In the genomic region with DNA sequence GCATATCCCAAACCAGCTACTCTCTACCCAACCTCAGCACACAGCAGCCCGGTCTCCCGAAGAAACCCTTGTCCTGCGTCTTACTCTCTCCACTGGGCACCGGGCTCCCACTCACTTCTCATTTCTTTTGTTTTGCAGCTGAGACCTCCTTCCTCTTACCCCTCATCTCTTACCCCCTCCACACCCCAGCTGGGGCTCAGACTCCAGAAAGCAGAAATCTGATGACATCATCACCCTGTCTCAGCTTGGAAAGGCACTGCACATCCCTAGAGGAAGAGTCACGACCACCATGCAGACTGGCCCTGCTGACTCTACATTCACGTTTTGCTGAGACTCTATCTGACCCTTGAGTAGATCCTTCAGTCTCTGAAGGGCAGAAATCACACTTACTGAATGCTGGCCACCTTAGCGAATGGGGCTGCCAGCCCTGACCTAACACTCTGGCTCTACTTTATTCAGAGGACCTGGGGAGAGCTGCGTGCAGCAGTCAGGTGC, we compare ENCODE assay signal across 8 mouse cellular contexts. TPM values are rescaled to one million over a fixed set of nuclear protein-coding genes. Genes with fewer than 3 reads are reported as not detected.
DNase-seq lines count a peak whose midpoint lies in the region; ATAC-seq and TF ChIP-seq lines count a peak whose summit lies in the region.

No protein-coding gene starts in this region.

- peaks cover 18% of the 10 kb centered on the region for H3K79me2 ChIP-seq in macrophage (ENCODE audit: inconsistent target)

- WGBS in kidney, adult 2 months = 41% methylated on average over 8 of the region's 8 CpGs
- 37% methylated on average over 8 of the region's 8 CpGs for WGBS in heart, postnatal 0 days
- WGBS in macrophage (ENCODE audit: missing documents) = 0% methylated on average over 7 of the region's 8 CpGs

- ATAC-seq in heart, postnatal 0 days (ENCODE audit: insufficient read depth, low read depth) = no peak

- peaks cover 27% of the 10 kb centered on the region for H3K4me1 ChIP-seq in kidney, adult 2 months (ENCODE audit: control insufficient read depth, insufficient read depth, low read length)
- H3K4me1 ChIP-seq in heart, postnatal 0 days (ENCODE audit: control insufficient read depth, insufficient read depth) = peaks cover 23% of the 10 kb centered on the region; the same call in 1 of the 2 replicates

- no peak for TF ChIP-seq CTCF in kidney, adult 2 months (conservative IDR thresholded peaks at IDR 0.05; ENCODE audit: insufficient read depth, insufficient read length, low read depth, low read length)
- no peak for TF ChIP-seq CTCF in heart, postnatal 0 days (IDR thresholded peaks at IDR 0.05; ENCODE audit: low read depth)

- H3K27me3 ChIP-seq in kidney, adult 2 months (replicated peaks; ENCODE audit: control insufficient read depth, insufficient read depth, low read length) = no peaks in the 10 kb centered on the region
- H3K27me3 ChIP-seq in heart, postnatal 0 days (ENCODE audit: control insufficient read depth, insufficient read depth, low read length) = no peaks in the 10 kb centered on the region

- TF ChIP-seq POLR2A in kidney, adult 2 months (IDR thresholded peaks at IDR 0.05; ENCODE audit: low read depth, low read length) = no peak

- H3K36me3 ChIP-seq in kidney, adult 2 months (ENCODE audit: control insufficient read depth, insufficient read depth, low read length) = peaks cover 4% of the 10 kb centered on the region
- H3K36me3 ChIP-seq in heart, postnatal 0 days (replicated peaks; ENCODE audit: control insufficient read depth, insufficient read depth, low read length) = peaks cover 35% of the 10 kb centered on the region
- peaks cover 37% of the 10 kb centered on the region for H3K36me3 ChIP-seq in macrophage (ENCODE audit: inconsistent target)

- no peak for TF ChIP-seq EP300 in heart, postnatal 0 days (IDR thresholded peaks at IDR 0.05; ENCODE audit: low read depth)

- H3K4me3 ChIP-seq in kidney, adult 2 months (ENCODE audit: insufficient read depth, low read depth, low read length) = peak overlapping the region; percentile 71
- peak overlapping the region; percentile 63 for H3K4me3 ChIP-seq in heart, postnatal 0 days (ENCODE audit: low read depth, low read length)
- H3K4me3 ChIP-seq in macrophage (ENCODE audit: inconsistent target) = peak overlapping the region; percentile 34

- H3K4me2 ChIP-seq in heart, postnatal 0 days (ENCODE audit: low read depth, low read length) = peak overlapping the region; percentile 71

- H3K9me3 ChIP-seq in heart, postnatal 0 days (replicated peaks; ENCODE audit: control insufficient read depth, low read length) = no peaks in the 10 kb centered on the region

- H3K27ac ChIP-seq in kidney, adult 2 months (ENCODE audit: insufficient read depth, low read depth, low read length) = peak overlapping the region; percentile 36
- H3K27ac ChIP-seq in heart, postnatal 0 days (ENCODE audit: low read depth) = peak overlapping the region; percentile 92
- peak overlapping the region; percentile 79 for H3K27ac ChIP-seq in macrophage

- peak overlapping the region; percentile 67 for H3K9ac ChIP-seq in heart, postnatal 0 days (replicated peaks; ENCODE audit: low read depth, low read length)

- no peak for DNase-seq in kidney, adult 2 months
- DNase-seq in kidney, postnatal 36 days = no peak
- peak; percentile 16 for DNase-seq in MN1 (ENCODE audit: low spot score)
- no peak for DNase-seq in heart, postnatal 0 days (ENCODE audit: low spot score)
- peak; percentile 51 for DNase-seq in thymus, postnatal 4 days
- DNase-seq in urinary bladder, postnatal 14 days (ENCODE audit: low spot score) = no peak
- DNase-seq in embryo, embryonic 9.5 days (ENCODE audit: extremely low spot score) = no peak

RNA-seq across cellular contexts. Expression of a gene that starts 0.9 kb away (rescaled TPM):
- polyA plus RNA-seq in kidney, adult 2 months (2012; rRNA removed) = 9.5 and 9.6 TPM in 2 replicates
- total RNA-seq in heart, postnatal 0 days (2014; rRNA removed; ENCODE audit: low replicate concordance) = 5.9 and 15.0 TPM in 2 replicates
- polyA plus RNA-seq in heart, postnatal 0 days (2015; fragmentation: Nextera tagmentation; extraction: Ambion mirVana) = 2.7 TPM in 2 replicates
- 10 to 100 TPM in 16 of 26 experiments, 1 to 10 TPM in 10; 1.2 to 43.9 (median 15.0) TPM for total RNA-seq in macrophage (2018; cell fraction: chromatin; rRNA removed)
- 10 to 100 TPM in 19 of 26 experiments, 1 to 10 TPM in 7; 3.0 to 20.3 (median 14.2) TPM for total RNA-seq in macrophage (2018; cell fraction: cytosol; rRNA removed)
- total RNA-seq in macrophage (2018; cell fraction: nucleus; rRNA removed) = 10 to 100 TPM in 14 of 26 experiments, 1 to 10 TPM in 12; 1.5 to 45.2 (median 10.3) TPM
- polyA plus RNA-seq in macrophage (2018) = 12.2 to 14.3 TPM (median 12.8 TPM) in 3 replicates

RNA-seq across cellular contexts. Expression of a gene that starts 3.0 kb away (rescaled TPM):
- 34.9 and 39.6 TPM in 2 replicates for polyA plus RNA-seq in kidney, adult 2 months (2012; rRNA removed)
- 89.0 and 104 TPM in 2 replicates for total RNA-seq in heart, postnatal 0 days (2014; rRNA removed; ENCODE audit: low replicate concordance)
- polyA plus RNA-seq in heart, postnatal 0 days (2015; fragmentation: Nextera tagmentation; extraction: Ambion mirVana) = 42.8 and 43.9 TPM in 2 replicates
- total RNA-seq in macrophage (2018; cell fraction: chromatin; rRNA removed) = 10 to 100 TPM in 11 of 26 experiments, 1 to 10 TPM in 15; 1.1 to 35.8 (median 9.0) TPM
- total RNA-seq in macrophage (2018; cell fraction: cytosol; rRNA removed) = 10 to 100 TPM in 13 of 26 experiments, 1 to 10 TPM in 13; 3.1 to 35.0 (median 9.6) TPM
- 10 to 100 TPM in 10 of 26 experiments, 1 to 10 TPM in 16; 1.6 to 45.0 (median 8.9) TPM for total RNA-seq in macrophage (2018; cell fraction: nucleus; rRNA removed)
- polyA plus RNA-seq in macrophage (2018) = 9.4 to 36.9 TPM (median 26.2 TPM) in 3 replicates

RNA-seq across cellular contexts. Expression of a gene that starts 8.6 kb away (rescaled TPM):
- polyA plus RNA-seq in kidney, adult 2 months (2012; rRNA removed) = 69.9 and 70.7 TPM in 2 replicates
- 114 and 153 TPM in 2 replicates for total RNA-seq in heart, postnatal 0 days (2014; rRNA removed; ENCODE audit: low replicate concordance)
- 79.1 and 80.8 TPM in 2 replicates for polyA plus RNA-seq in heart, postnatal 0 days (2015; fragmentation: Nextera tagmentation; extraction: Ambion mirVana)
- 10 to 100 TPM in 25 of 26 experiments, 1 to 10 TPM in 1; 9.0 to 74.1 (median 28.7) TPM for total RNA-seq in macrophage (2018; cell fraction: chromatin; rRNA removed)
- 10 to 100 TPM; 12.5 to 23.6 (median 18.4) TPM for total RNA-seq in macrophage (2018; cell fraction: cytosol; rRNA removed)
- 10 to 100 TPM; 11.5 to 41.9 (median 19.3) TPM for total RNA-seq in macrophage (2018; cell fraction: nucleus; rRNA removed)
- 13.6 to 25.3 TPM (median 20.3 TPM) in 3 replicates for polyA plus RNA-seq in macrophage (2018)

RNA-seq across cellular contexts. Expression of a gene that starts 37.9 kb away (rescaled TPM):
- polyA plus RNA-seq in kidney, adult 2 months (2012; rRNA removed) = 24.0 TPM in 2 replicates
- 20.4 and 22.8 TPM in 2 replicates for total RNA-seq in heart, postnatal 0 days (2014; rRNA removed; ENCODE audit: low replicate concordance)
- polyA plus RNA-seq in heart, postnatal 0 days (2015; fragmentation: Nextera tagmentation; extraction: Ambion mirVana) = 8.2 and 8.5 TPM in 2 replicates
- total RNA-seq in macrophage (2018; cell fraction: chromatin; rRNA removed) = 100 to 1,000 TPM in 2 of 26 experiments, 10 to 100 TPM in 24; 19.5 to 111 (median 65.2) TPM
- 10 to 100 TPM in 20 of 26 experiments, 1 to 10 TPM in 6; 5.8 to 21.6 (median 11.8) TPM for total RNA-seq in macrophage (2018; cell fraction: cytosol; rRNA removed)
- total RNA-seq in macrophage (2018; cell fraction: nucleus; rRNA removed) = 10 to 100 TPM; 14.8 to 73.7 (median 33.2) TPM
- 13.2 to 15.0 TPM (median 14.6 TPM) in 3 replicates for polyA plus RNA-seq in macrophage (2018)

RNA-seq across cellular contexts. Expression of a gene that starts 43.2 kb away (rescaled TPM):
- 391 and 392 TPM in 2 replicates for polyA plus RNA-seq in kidney, adult 2 months (2012; rRNA removed)
- 113 and 120 TPM in 2 replicates for total RNA-seq in heart, postnatal 0 days (2014; rRNA removed; ENCODE audit: low replicate concordance)
- 106 and 117 TPM in 2 replicates for polyA plus RNA-seq in heart, postnatal 0 days (2015; fragmentation: Nextera tagmentation; extraction: Ambion mirVana)
- total RNA-seq in macrophage (2018; cell fraction: chromatin; rRNA removed) = 100 to 1,000 TPM in 13 of 26 experiments, 10 to 100 TPM in 13; 53.7 to 185 (median 99.5) TPM
- total RNA-seq in macrophage (2018; cell fraction: cytosol; rRNA removed) = 100 to 1,000 TPM; 161 to 213 (median 185) TPM
- 100 to 1,000 TPM in 5 of 26 experiments, 10 to 100 TPM in 21; 59.6 to 160 (median 91.9) TPM for total RNA-seq in macrophage (2018; cell fraction: nucleus; rRNA removed)
- polyA plus RNA-seq in macrophage (2018) = 130 to 281 TPM (median 182 TPM) in 3 replicates

Comparison
In these comparisons a context has a peak if more than half of its experiments do, and no peak if none do; other contexts are left out.
1. DNase-seq: peak in MN1 (single experiment) and thymus, postnatal 4 days (single experiment); none in kidney, adult 2 months (single experiment), kidney, postnatal 36 days (0 of 2), heart, postnatal 0 days (single experiment), urinary bladder, postnatal 14 days (single experiment) and embryo, embryonic 9.5 days (single experiment).
2. H3K27ac ChIP-seq: peak in every context shown above with its lines; median percentile 92 in heart, postnatal 0 days; 79 in macrophage; 36 in kidney, adult 2 months.
3. Peak in every context shown above with its lines, with median percentiles within 50 percentile points of each other: H3K4me3 ChIP-seq.